Mouse (Mus musculus): ENCODE measurements around the gene Gm20721.

DNA sequence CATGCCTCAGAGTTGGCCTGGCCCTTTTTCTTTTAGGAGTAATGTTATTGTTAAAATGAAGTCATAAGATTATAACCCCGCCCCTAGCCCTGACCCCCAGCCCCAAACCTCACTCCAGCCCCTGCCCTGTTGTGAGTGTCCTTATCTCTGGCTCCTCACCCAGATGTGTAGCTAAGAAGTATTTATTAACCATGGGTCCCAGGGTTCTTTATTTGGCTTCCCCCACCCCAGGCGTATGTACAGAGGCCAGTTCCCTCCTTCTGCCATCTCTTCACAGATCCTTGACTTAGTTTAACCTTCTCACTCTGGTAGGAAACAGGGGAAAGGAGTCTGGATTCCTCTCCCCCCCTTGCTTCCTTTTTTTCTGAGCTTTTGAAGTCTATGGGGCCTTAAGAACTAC lies 33.9 kb downstream of the Gm20721 start:
- TF ChIP-seq POLR2A (IDR thresholded peaks at IDR 0.05; ENCODE audit: insufficient read length, low read depth) (no peak), TCF12 (IDR thresholded peaks at IDR 0.05; ENCODE audit: insufficient read depth, poor library complexity, severe bottlenecking) (no peak), CEBPB (IDR thresholded peaks at IDR 0.05; ENCODE audit: insufficient read depth, poor library complexity, severe bottlenecking) (no peak), MAX (IDR thresholded peaks at IDR 0.05; ENCODE audit: low read depth) (no peak), SRF (IDR thresholded peaks at IDR 0.05; ENCODE audit: control insufficient read depth, insufficient read length, low read depth) (no peak)
